Mouse (Mus musculus) neural tube, embryonic 11.5 days (tissue): Measurements from ENCODE around the gene Kbtbd6. TPM values are rescaled to one million over a fixed set of nuclear protein-coding genes. Genes with fewer than 3 reads are reported as not detected.
"Not testable (repeated sequence)": the region's sequence is repeated elsewhere in the genome, so short reads cannot be mapped to it uniquely, and the experiment has no call there.

Experiments
- ATAC-seq: fragments of 200-750 bp; cut with Nextera tagmentation; 2 replicates; pipeline ENCODE4 v1.8.0; 2017; ENCODE audit warnings: moderate number of reproducible peaks, mild to moderate bottlenecking, moderate TSS enrichment, moderate library complexity; ENCODE audit not compliant: insufficient read depth, low FRiP score, low TSS enrichment
- DNase-seq: peaks from one replicate; pipeline ENCODE4 v3.0.0-alpha.2; 2015; ENCODE audit warnings: low spot score
- H3K27ac ChIP-seq: fragments of 300-500 bp; sonication (generic); 2 replicates; pipeline ENCODE4 v1.5.1; 2014; ENCODE audit warnings: low read depth, mild to moderate bottlenecking, low read length
- H3K27me3 ChIP-seq: fragments of 300-500 bp; sonication (generic); 2 replicates; pipeline ENCODE4 v1.6.1; 2014; ENCODE audit warnings: mild to moderate bottlenecking, low read length, mixed read lengths; ENCODE audit not compliant: control insufficient read depth, insufficient read depth
- H3K36me3 ChIP-seq: fragments of 300-500 bp; sonication (generic); 2 replicates; pipeline ENCODE4 v1.6.1; 2014; ENCODE audit warnings: mild to moderate bottlenecking, low read length, moderate library complexity, mixed read lengths; ENCODE audit not compliant: control insufficient read depth, insufficient read depth
- H3K4me1 ChIP-seq: fragments of 300-500 bp; sonication (generic); 2 replicates; pipeline ENCODE4 v1.6.1; 2014; ENCODE audit warnings: low read length, mixed read lengths; ENCODE audit not compliant: control insufficient read depth, insufficient read depth
- H3K4me2 ChIP-seq: fragments of 300-500 bp; sonication (generic); 2 replicates; pipeline ENCODE4 v1.6.1; 2014; ENCODE audit warnings: low read depth, mild to moderate bottlenecking, moderate library complexity
- H3K4me3 ChIP-seq: fragments of 300-500 bp; sonication (generic); 2 replicates; pipeline ENCODE4 v1.5.1; 2014; ENCODE audit warnings: low read depth, low read length
- H3K9ac ChIP-seq: fragments of 300-500 bp; sonication (generic); 2 replicates; pipeline ENCODE4 v1.6.1; 2014; ENCODE audit warnings: mild to moderate bottlenecking, low read length
- H3K9me3 ChIP-seq: fragments of 300-500 bp; sonication (generic); 2 replicates; pipeline ENCODE4 v1.6.1; 2016; ENCODE audit warnings: low read length; ENCODE audit not compliant: control insufficient read depth
- WGBS: fragments of 180-500 bp; shearing (Covaris S2); extraction: QIAGEN DNeasy Blood & Tissue Kit; methylation state at CpG from one replicate; pipeline ENCODE4 v1.1.7; 2014; 5-methylcytosine and 5-hydroxymethylcytosine counted together
- polyA plus RNA-seq: library from polyadenylated mRNA; unstranded; fragments of >200 nt; fragmentation: Nextera tagmentation; extraction: Ambion mirVana; gene quantifications from 2 replicates; pipeline ENCODE4 v1.2.1, GENCODE M21; 2014

The Kbtbd6 gene
- polyA plus RNA-seq, 1 experiment from 2014 or later, result 6.3 TPM

DNA sequence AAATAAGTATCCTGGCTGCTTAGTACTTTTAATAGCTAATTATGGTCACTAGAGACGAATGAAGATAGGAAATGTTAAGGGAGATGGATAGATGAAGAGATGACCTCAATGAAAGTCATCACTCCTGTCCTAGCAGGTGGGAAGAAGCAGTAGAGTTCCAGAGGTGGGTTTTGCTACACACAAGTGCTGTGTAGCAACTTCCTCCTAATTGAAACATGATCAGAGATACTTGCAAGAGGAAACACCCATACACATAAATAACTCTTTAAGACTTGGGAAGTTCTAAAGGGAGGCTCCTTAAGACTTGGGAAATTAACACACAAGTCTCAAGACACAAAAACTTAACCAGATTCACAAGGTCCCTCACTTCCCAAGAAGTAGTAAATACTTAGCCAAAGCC lies 17.6 kb upstream of the Kbtbd6 start:
- no peak for DNase-seq
- Histone ChIP-seq H3K27ac (no peak overlapping the region), H3K9me3 (no peaks in the 10 kb centered on the region), H3K4me3 (no peak overlapping the region), H3K4me1 (no peaks in the 10 kb centered on the region), H3K36me3 (no peaks in the 10 kb centered on the region), H3K4me2 (no peak overlapping the region), H3K27me3 (no peaks in the 10 kb centered on the region), H3K9ac (no peak overlapping the region)
- ATAC-seq, result no peak
- WGBS, result 85% methylated on average over 1 of the region's 1 CpGs

GRCm38 (mm10) chr14:79440655-79441054 lies 11.0 kb upstream of the Kbtbd6 start:
- 93% methylated on average over 2 of the region's 2 CpGs for WGBS
- DNase-seq (no peak), ATAC-seq (no peak)
- no peak overlapping the region for H3K4me3 ChIP-seq
- H3K9me3 ChIP-seq, result no peaks in the 10 kb centered on the region
- H3K27ac ChIP-seq, result no peak overlapping the region
- no peak overlapping the region for H3K4me2 ChIP-seq
- H3K4me1 ChIP-seq, result no peaks in the 10 kb centered on the region
- H3K36me3 ChIP-seq, result no peaks in the 10 kb centered on the region
- H3K27me3 ChIP-seq, result no peaks in the 10 kb centered on the region
- no peak overlapping the region for H3K9ac ChIP-seq

DNA sequence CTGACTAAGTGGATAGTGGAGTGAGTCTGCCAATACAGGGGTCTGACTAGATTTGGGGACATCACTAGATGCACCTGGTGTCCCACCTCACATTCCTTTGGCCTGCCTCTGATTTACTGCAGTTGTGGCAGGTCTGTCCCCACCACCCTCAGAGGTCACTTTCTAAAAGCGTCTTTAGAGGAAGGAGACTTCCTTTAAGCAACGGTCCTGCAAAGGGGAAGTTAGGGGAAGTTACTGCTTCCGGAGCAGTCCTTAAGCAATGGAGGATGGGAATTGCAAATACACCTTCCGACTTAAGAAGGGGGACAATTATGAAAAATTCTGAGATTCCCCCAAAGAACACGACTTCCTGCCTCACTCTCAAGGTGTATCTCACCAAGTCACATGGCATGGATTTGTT lies 10.2 kb upstream of the Kbtbd6 start:
- ATAC-seq (no peak), DNase-seq (no peak)
- H3K4me3 ChIP-seq, result no peak overlapping the region
- no peak overlapping the region for H3K9ac ChIP-seq
- H3K27me3 ChIP-seq, result no peaks in the 10 kb centered on the region
- 89% methylated on average over 5 of the region's 5 CpGs for WGBS
- no peaks in the 10 kb centered on the region for H3K9me3 ChIP-seq
- no peak overlapping the region for H3K4me2 ChIP-seq
- H3K27ac ChIP-seq, result no peak overlapping the region
- no peaks in the 10 kb centered on the region for H3K4me1 ChIP-seq
- H3K36me3 ChIP-seq, result no peaks in the 10 kb centered on the region

- Histone ChIP-seq H3K4me1 (no peaks in the 10 kb centered on the region), H3K36me3 (no peaks in the 10 kb centered on the region), H3K27me3 (no peaks in the 10 kb centered on the region), H3K4me3 (no peak overlapping the region), H3K27ac (no peak overlapping the region), H3K9ac (no peak overlapping the region), H3K4me2 (no peak overlapping the region), H3K9me3 (no peaks in the 10 kb centered on the region)
- no peak for ATAC-seq
- no peak for DNase-seq
- 89% methylated on average over 9 of the region's 9 CpGs for WGBS
These were observed 7.0 kb upstream of the Kbtbd6 start for GRCm38 (mm10) chr14:79444601-79445000.

DNA sequence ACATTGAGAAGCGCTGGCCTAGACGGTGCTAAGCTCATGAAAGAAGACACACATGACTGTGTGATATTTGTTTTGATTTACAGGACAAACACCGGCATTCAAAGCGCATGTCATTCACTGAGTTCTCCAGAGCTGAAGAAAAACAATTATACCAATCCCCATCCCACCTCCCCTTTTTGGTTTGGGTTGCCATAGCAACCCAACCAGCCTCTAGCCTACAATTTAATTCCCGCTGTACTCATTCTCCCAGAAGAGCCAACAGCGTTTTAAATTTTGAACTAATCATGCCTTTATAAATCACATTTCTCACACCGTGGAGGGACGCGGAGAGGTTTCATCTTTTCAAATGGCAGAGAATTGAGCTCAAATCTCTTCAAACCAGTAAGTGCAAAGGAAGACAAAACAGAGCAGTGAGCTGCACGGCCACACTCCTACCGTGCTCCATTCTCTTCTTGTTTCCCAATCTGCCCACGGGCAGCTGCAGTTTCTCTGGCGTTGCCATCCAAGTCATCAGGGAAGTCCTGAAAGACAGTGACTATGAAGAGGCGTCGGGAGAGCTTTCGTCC lies 6.5 kb upstream of the Kbtbd6 start:
- no peaks in the 10 kb centered on the region for H3K9me3 ChIP-seq
- H3K27me3 ChIP-seq, result no peaks in the 10 kb centered on the region
- H3K4me1 ChIP-seq, result no peaks in the 10 kb centered on the region
- 48% methylated on average over 16 of the region's 16 CpGs for WGBS
- DNase-seq, result peak; percentile 51
- no peaks in the 10 kb centered on the region for H3K36me3 ChIP-seq
- 0 out of 2 replicates have a peak overlapping the region, but pooled peaks have one; percentile 15 for H3K9ac ChIP-seq
- peak overlapping the region; percentile 35; the same call in 1 of the 2 replicates for H3K4me2 ChIP-seq
- 0 out of 2 replicates have a peak overlapping the region, but pooled peaks have one; percentile 3 for H3K4me3 ChIP-seq
- no peak overlapping the region for H3K27ac ChIP-seq
- ATAC-seq, result peak; percentile 60; the same call in 1 of the 2 replicates

- not testable (repeated sequence) for H3K27me3 ChIP-seq, H3K9me3 ChIP-seq, H3K36me3 ChIP-seq, H3K4me3 ChIP-seq, H3K27ac ChIP-seq, ATAC-seq, H3K4me2 ChIP-seq, H3K4me1 ChIP-seq, DNase-seq, H3K9ac ChIP-seq
- 91% methylated on average over 4 of the region's 10 CpGs for WGBS
These were observed 928 bp downstream of the Kbtbd6 start for GRCm38 (mm10) chr14:79452591-79452934.

DNA sequence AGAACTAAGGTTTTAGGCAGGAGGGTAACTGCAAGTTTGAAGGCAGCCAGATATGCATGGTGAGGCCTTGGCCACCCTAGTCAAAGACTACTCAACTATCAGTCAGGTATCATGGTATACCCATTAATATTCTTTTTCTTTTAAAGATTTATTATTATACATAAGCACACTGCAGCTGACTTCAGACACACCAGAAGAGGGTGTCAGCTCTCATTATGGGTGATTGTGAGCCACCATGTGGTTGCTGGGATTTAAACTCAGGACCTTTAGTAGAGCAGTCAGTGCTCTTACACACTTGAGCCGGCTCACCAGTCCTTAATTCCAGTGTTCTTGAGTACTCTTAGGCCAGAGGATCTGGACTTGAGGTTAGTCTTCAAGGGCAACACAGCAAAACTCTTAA lies 8.8 kb downstream of the Kbtbd6 start:
- no peak overlapping the region for H3K4me2 ChIP-seq
- no peaks in the 10 kb centered on the region for H3K4me1 ChIP-seq
- no peak for ATAC-seq
- no peak for DNase-seq
- peaks cover 3% of the 10 kb centered on the region; the same call in 1 of the 2 replicates for H3K36me3 ChIP-seq
- WGBS, result 89% methylated on average over 1 of the region's 1 CpGs
- H3K27ac ChIP-seq, result no peak overlapping the region
- no peak overlapping the region for H3K4me3 ChIP-seq
- H3K27me3 ChIP-seq, result no peaks in the 10 kb centered on the region
- no peaks in the 10 kb centered on the region for H3K9me3 ChIP-seq
- H3K9ac ChIP-seq, result no peak overlapping the region

DNA sequence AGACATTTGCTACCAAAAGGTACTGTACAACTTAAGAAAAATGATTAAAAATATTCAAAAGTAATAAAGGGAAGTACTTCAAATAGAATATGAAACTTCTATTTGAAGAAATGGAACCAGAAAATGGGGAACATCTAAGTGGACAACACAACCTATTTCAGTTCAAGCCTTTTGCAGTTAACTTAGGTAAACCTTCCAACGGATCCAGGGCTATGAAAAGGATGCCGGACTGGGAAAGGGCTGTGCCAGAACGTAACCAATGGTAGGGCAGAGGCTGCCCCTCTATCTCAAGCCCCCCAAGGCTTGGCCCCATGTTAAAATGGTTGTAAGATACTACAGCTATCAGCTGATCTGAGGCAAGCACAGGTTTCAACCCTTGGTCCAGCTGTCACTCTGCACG lies 9.4 kb downstream of the Kbtbd6 start:
- DNase-seq (no peak), ATAC-seq (no peak)
- 95% methylated on average over 4 of the region's 4 CpGs for WGBS
- no peak overlapping the region for H3K9ac ChIP-seq
- peaks cover 5% of the 10 kb centered on the region; the same call in 1 of the 2 replicates for H3K36me3 ChIP-seq
- H3K9me3 ChIP-seq, result no peaks in the 10 kb centered on the region
- H3K27ac ChIP-seq, result no peak overlapping the region
- no peak overlapping the region for H3K4me2 ChIP-seq
- H3K4me1 ChIP-seq, result no peaks in the 10 kb centered on the region
- no peaks in the 10 kb centered on the region for H3K27me3 ChIP-seq
- H3K4me3 ChIP-seq, result no peak overlapping the region

- no peaks in the 10 kb centered on the region for H3K9me3 ChIP-seq
- H3K36me3 ChIP-seq, result peaks cover 6% of the 10 kb centered on the region
- no peak for ATAC-seq
These were observed 14.0 kb downstream of the Kbtbd6 start for GRCm38 (mm10) chr14:79465623-79466022.

More at GRCm38 (mm10) chr14:79465623-79466022, 14.0 kb downstream of the Kbtbd6 start:
- DNase-seq, result no peak
- no peaks in the 10 kb centered on the region for H3K27me3 ChIP-seq
- 96% methylated on average over 1 of the region's 1 CpGs for WGBS
- H3K4me1 ChIP-seq, result no peaks in the 10 kb centered on the region
- no peak overlapping the region for H3K4me2 ChIP-seq
- H3K4me3 ChIP-seq, result no peak overlapping the region
- no peak overlapping the region for H3K9ac ChIP-seq
- H3K27ac ChIP-seq, result no peak overlapping the region
